Mouse (Mus musculus) limb, embryonic 14.5 days (tissue): ENCODE measurements around the gene Pan3. TPM values are rescaled to one million over a fixed set of nuclear protein-coding genes. Genes with fewer than 3 reads are reported as not detected.

Experiments
- ATAC-seq: fragments of 200-750 bp; cut with Nextera tagmentation; 2 replicates; pipeline ENCODE4 v1.8.0; 2017; ENCODE audit warnings: low read depth, moderate number of reproducible peaks, moderate TSS enrichment; ENCODE audit not compliant: low FRiP score
- DNase-seq: peaks from one replicate; pipeline ENCODE4 v3.0.0-alpha.2; 2015; ENCODE audit warnings: low spot score
- H3K27ac ChIP-seq: fragments of 300-500 bp; sonication (generic); replicated peaks from 2 replicates; pipeline ENCODE4 v1.5.1; 2014; ENCODE audit warnings: low read depth, mild to moderate bottlenecking, low read length, moderate library complexity, mixed read lengths
- H3K27me3 ChIP-seq: fragments of 300-500 bp; sonication (generic); 2 replicates; pipeline ENCODE4 v1.6.1; 2014; ENCODE audit warnings: low read length, mixed read lengths; ENCODE audit not compliant: control insufficient read depth, insufficient read depth
- H3K36me3 ChIP-seq: fragments of 300-500 bp; sonication (generic); 2 replicates; pipeline ENCODE4 v1.6.1; 2014; ENCODE audit warnings: mild to moderate bottlenecking, low read length, moderate library complexity, mixed read lengths; ENCODE audit not compliant: control insufficient read depth, insufficient read depth
- H3K4me1 ChIP-seq: fragments of 300-500 bp; sonication (generic); 2 replicates; pipeline ENCODE4 v1.6.1; 2014; ENCODE audit warnings: antibody characterized with exemption, low read length, mixed read lengths; ENCODE audit not compliant: control insufficient read depth, insufficient read depth
- H3K4me2 ChIP-seq: fragments of 300-500 bp; sonication (generic); replicated peaks from 2 replicates; pipeline ENCODE4 v1.6.1; 2014; ENCODE audit warnings: low read depth, mild to moderate bottlenecking, low read length, moderate library complexity; ENCODE audit not compliant: severe bottlenecking
- H3K4me3 ChIP-seq: fragments of 300-500 bp; sonication (generic); replicated peaks from 2 replicates; pipeline ENCODE4 v1.5.1; 2014; ENCODE audit warnings: low read length
- H3K9ac ChIP-seq: fragments of 300-500 bp; sonication (generic); 2 replicates; pipeline ENCODE4 v1.6.1; 2014; ENCODE audit warnings: mild to moderate bottlenecking, low read depth, low read length, moderate library complexity; ENCODE audit not compliant: severe bottlenecking
- H3K9me3 ChIP-seq: fragments of 300-500 bp; sonication (generic); 2 replicates; pipeline ENCODE4 v1.6.1; 2016; ENCODE audit warnings: low read length; ENCODE audit not compliant: control insufficient read depth
- POLR2A ChIP-seq: fragments of 200-500 bp; IDR thresholded peaks from 2 replicates; pipeline ENCODE4 v1.8.0; 2012; ENCODE audit warnings: inconsistent platforms, mild to moderate bottlenecking, moderate library complexity, borderline replicate concordance; ENCODE audit not compliant: insufficient read depth, insufficient read length; ENCODE audit errors: extremely low read depth
- WGBS: fragments of 180-500 bp; shearing (Covaris S2); extraction: QIAGEN DNeasy Blood & Tissue Kit; methylation state at CpG from one replicate; pipeline ENCODE4 v1.1.7; 2014; 5-methylcytosine and 5-hydroxymethylcytosine counted together
- polyA plus RNA-seq, 2 experiments: library from polyadenylated mRNA; depleted of rRNA in 1 of 2; stranded (reverse) in 1 of 2; unstranded in 1 of 2; fragments of >200 nt; fragmentation: Nextera tagmentation in 1 of 2; extraction: Ambion mirVana in 1 of 2; gene quantifications; 2 replicates each; pipeline versions ENCODE4 v1.2.1 to v1.2.3; 2012 to 2014

Pan3 gene
- polyA plus RNA-seq, 2 experiments, result 46.7 to 60.7 TPM

GRCm38 (mm10) chr5:147573555-147573954, 143.6 kb downstream of the Pan3 start:
- Histone ChIP-seq H3K4me2 (no peak overlapping the region), H3K4me3 (no peak overlapping the region), H3K27me3 (no peaks in the 10 kb centered on the region), H3K36me3 (no peaks in the 10 kb centered on the region), H3K9me3 (no peaks in the 10 kb centered on the region), H3K9ac (no peak overlapping the region), H3K27ac (no peak overlapping the region), H3K4me1 (no peaks in the 10 kb centered on the region)
- DNase-seq, result no peak
- 81% methylated on average over 1 of the region's 1 CpGs for WGBS
- no peak for TF ChIP-seq POLR2A
- no peak for ATAC-seq

DNA sequence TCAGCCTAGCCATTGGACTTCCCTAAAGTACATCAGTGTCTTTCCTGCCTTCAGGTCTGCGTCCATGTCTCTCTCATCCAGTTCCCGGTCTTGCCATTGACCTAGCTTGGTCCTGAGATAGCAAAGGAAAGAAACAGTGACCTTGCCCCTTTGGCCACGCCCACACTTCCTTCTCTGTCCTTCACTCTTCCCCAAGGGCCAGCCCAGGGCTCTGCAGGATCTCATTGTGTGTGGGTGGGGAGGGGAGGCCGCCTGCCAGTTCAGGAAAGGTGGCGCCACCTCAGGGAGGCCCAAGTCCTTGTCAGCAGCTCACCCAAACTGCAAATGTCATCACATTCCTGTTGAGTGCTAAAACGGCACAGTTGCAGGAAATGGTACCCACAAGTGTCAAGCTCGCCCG, 144.6 kb downstream of the Pan3 start:
- no peak overlapping the region for H3K4me3 ChIP-seq
- WGBS, result 59% methylated on average over 8 of the region's 8 CpGs
- TF ChIP-seq POLR2A, result no peak
- no peak overlapping the region for H3K9ac ChIP-seq
- no peaks in the 10 kb centered on the region for H3K4me1 ChIP-seq
- H3K4me2 ChIP-seq, result no peak overlapping the region
- ATAC-seq, result no peak
- no peaks in the 10 kb centered on the region for H3K9me3 ChIP-seq
- H3K27me3 ChIP-seq, result no peaks in the 10 kb centered on the region
- no peak overlapping the region for H3K27ac ChIP-seq
- H3K36me3 ChIP-seq, result no peaks in the 10 kb centered on the region
- DNase-seq, result no peak

- H3K36me3 ChIP-seq, result no peaks in the 10 kb centered on the region
- no peak for DNase-seq
- H3K4me1 ChIP-seq, result no peaks in the 10 kb centered on the region
- H3K9me3 ChIP-seq, result no peaks in the 10 kb centered on the region
- no peak overlapping the region for H3K27ac ChIP-seq
- 53% methylated on average over 6 of the region's 6 CpGs for WGBS
- ATAC-seq, result 0 out of 2 replicates have a peak, but pooled peaks have one; percentile 30
- no peaks in the 10 kb centered on the region for H3K27me3 ChIP-seq
- TF ChIP-seq POLR2A, result no peak
- no peak overlapping the region for H3K4me2 ChIP-seq
- H3K4me3 ChIP-seq, result no peak overlapping the region
- no peak overlapping the region for H3K9ac ChIP-seq
Measured at GRCm38 (mm10) chr5:147577003-147577402, 147.0 kb downstream of the Pan3 start.

- Histone ChIP-seq H3K27ac (no peak overlapping the region), H3K9ac (no peak overlapping the region), H3K4me2 (no peak overlapping the region), H3K36me3 (no peaks in the 10 kb centered on the region), H3K4me1 (no peaks in the 10 kb centered on the region), H3K27me3 (no peaks in the 10 kb centered on the region), H3K4me3 (no peak overlapping the region), H3K9me3 (no peaks in the 10 kb centered on the region)
- DNase-seq, result no peak
- TF ChIP-seq POLR2A, result no peak
- ATAC-seq, result no peak
- WGBS, result 92% methylated on average over 7 of the region's 7 CpGs
Measured at GRCm38 (mm10) chr5:147579148-147579547, 149.2 kb downstream of the Pan3 start.

GRCm38 (mm10) chr5:147579691-147580090, 149.7 kb downstream of the Pan3 start:
- Histone ChIP-seq H3K27ac (no peak overlapping the region), H3K4me1 (no peaks in the 10 kb centered on the region), H3K9me3 (no peaks in the 10 kb centered on the region), H3K27me3 (no peaks in the 10 kb centered on the region), H3K4me3 (no peak overlapping the region), H3K36me3 (no peaks in the 10 kb centered on the region), H3K9ac (no peak overlapping the region), H3K4me2 (no peak overlapping the region)
- TF ChIP-seq POLR2A, result no peak
- WGBS, result 89% methylated on average over 8 of the region's 8 CpGs
- ATAC-seq (no peak), DNase-seq (no peak)

DNA sequence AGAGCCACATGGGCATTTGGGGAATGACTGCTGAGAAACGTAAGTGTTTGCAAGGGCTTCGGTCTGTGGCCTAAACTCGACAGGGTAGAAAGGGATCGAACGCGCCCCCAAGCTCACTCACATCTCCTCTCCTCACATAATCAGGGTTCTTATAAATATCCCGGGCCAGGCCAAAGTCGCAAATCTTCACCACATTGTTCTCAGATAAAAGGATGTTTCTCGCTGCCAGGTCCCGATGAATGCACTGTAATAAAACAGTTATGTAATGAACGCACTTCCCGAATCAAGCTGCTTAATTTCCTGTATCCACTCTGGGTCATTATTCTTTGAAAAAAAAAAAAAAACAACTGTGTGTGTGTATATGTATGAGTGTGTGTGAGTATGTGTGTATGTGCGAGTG, 150.2 kb downstream of the Pan3 start:
- H3K9ac ChIP-seq, result no peak overlapping the region
- no peaks in the 10 kb centered on the region for H3K36me3 ChIP-seq
- no peaks in the 10 kb centered on the region for H3K27me3 ChIP-seq
- H3K4me1 ChIP-seq, result no peaks in the 10 kb centered on the region
- no peak overlapping the region for H3K27ac ChIP-seq
- no peaks in the 10 kb centered on the region for H3K9me3 ChIP-seq
- ATAC-seq (no peak), DNase-seq (no peak)
- WGBS, result 82% methylated on average over 13 of the region's 13 CpGs
- no peak for TF ChIP-seq POLR2A
- no peak overlapping the region for H3K4me2 ChIP-seq
- H3K4me3 ChIP-seq, result no peak overlapping the region
